Mouse (Mus musculus) forebrain, embryonic 13.5 days (tissue): ENCODE measurements at regions not wholly inside any gene's neighbourhood (a gene's known extent, or its start where the extent isn't known, plus 50 kb on each side); places are given as distances from the start of the nearest gene placed in this dataset.

Experiments used
- ATAC-seq: fragments of 200-750 bp; cut with Nextera tagmentation; 2 replicates; pipeline ENCODE4 v1.8.0; 2017
- H3K27ac ChIP-seq: fragments of 300-500 bp; sonication (generic); 2 replicates; pipeline ENCODE4 v1.5.1; 2015; ENCODE audit warnings: inconsistent platforms, mild to moderate bottlenecking, moderate library complexity
- H3K27me3 ChIP-seq: fragments of 300-500 bp; sonication (generic); 2 replicates; pipeline ENCODE4 v1.6.1; 2015; ENCODE audit warnings: mild to moderate bottlenecking, inconsistent platforms
- H3K36me3 ChIP-seq: fragments of 300-500 bp; sonication (generic); 2 replicates; pipeline ENCODE4 v1.6.1; 2015; ENCODE audit warnings: mild to moderate bottlenecking, inconsistent platforms; ENCODE audit not compliant: poor library complexity, severe bottlenecking
- H3K4me1 ChIP-seq: fragments of 300-500 bp; sonication (generic); 2 replicates; pipeline ENCODE4 v1.6.1; 2015; ENCODE audit warnings: inconsistent platforms
- H3K4me2 ChIP-seq: fragments of 300-500 bp; sonication (generic); 2 replicates; pipeline ENCODE4 v1.6.1; 2015; ENCODE audit warnings: inconsistent platforms, mild to moderate bottlenecking, moderate library complexity
- H3K4me3 ChIP-seq: fragments of 300-500 bp; sonication (generic); 2 replicates; pipeline ENCODE4 v1.5.1; 2015; ENCODE audit warnings: mild to moderate bottlenecking, inconsistent platforms
- H3K9ac ChIP-seq: fragments of 300-500 bp; sonication (generic); 2 replicates; pipeline ENCODE4 v1.6.1; 2015; ENCODE audit warnings: mild to moderate bottlenecking, inconsistent platforms
- H3K9me3 ChIP-seq: fragments of 300-500 bp; sonication (generic); replicated peaks from 2 replicates; pipeline ENCODE4 v1.6.1; 2016; ENCODE audit warnings: inconsistent platforms
- WGBS: fragments of 180-500 bp; shearing (Covaris S2); methylation state at CpG from one replicate; pipeline ENCODE4 v1.1.7; 2015; 5-methylcytosine and 5-hydroxymethylcytosine counted together

DNA sequence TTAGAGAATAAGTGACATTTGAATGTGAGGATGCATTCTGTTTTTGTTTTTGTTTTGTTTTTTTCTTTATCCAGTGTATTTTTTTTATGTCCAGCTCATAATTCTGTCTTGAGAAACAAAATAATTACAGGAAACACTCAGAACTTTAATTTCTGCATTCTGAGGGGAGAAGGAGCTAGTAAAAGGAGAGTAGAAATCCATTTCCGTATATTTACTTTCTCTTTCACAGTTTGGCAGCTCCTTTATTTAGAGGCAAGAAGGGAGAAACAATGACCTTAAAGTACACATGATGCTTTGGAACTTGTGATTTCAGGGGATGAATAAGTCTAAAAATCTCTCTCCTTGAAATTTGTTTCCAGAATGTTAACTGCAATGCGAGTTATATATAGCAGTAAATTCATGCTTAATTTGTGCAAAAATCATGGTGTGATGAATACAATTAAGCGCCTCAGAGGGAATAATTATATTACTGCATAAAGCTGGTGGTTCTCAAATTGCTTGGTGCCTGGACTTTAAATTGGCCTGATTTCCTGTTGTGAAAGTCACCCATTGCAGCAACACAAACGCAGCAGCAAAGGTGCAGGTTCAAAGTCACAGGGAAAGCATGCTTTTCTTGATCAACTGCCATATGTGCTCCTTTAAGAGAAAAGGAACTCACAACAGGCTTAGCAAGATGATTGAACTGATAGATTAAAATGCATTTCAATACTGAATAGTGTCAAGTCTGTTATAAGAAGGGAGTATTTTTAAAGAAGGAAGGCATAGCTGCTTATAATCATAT is 733.9 kb downstream of the Dach1 start:
- no peak overlapping the region for H3K4me3 ChIP-seq
- H3K9me3 ChIP-seq: no peaks in the 10 kb centered on the region
- no peak overlapping the region for H3K27ac ChIP-seq
- no peaks in the 10 kb centered on the region for H3K36me3 ChIP-seq
- 32% methylated on average over 4 of the region's 4 CpGs for WGBS
- H3K4me2 ChIP-seq: no peak overlapping the region
- ATAC-seq: no peak
- no peak overlapping the region for H3K9ac ChIP-seq
- H3K4me1 ChIP-seq: 0 out of 2 replicates have a peak, but pooled peaks cover 5% of the 10 kb centered on the region
- H3K27me3 ChIP-seq: no peaks in the 10 kb centered on the region

DNA sequence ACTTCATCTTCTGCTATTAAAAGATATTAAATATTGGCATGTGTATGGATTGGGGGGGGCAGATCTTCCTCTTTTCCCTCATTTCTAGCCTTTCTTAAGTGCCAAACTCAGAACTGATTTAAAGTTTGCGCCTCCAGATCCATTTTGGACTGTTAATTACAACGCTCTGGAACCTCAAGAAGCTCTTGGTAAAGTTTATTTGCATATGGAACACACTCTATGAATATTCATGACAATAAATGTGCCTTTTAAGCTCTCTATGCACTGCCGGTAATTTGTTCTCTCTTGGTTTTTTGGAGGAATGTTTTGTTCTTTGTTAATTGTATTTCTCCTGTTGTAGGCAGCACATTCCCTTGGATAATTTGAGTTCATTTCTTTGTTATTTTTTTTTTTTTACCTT is 738.3 kb downstream of the Dach1 start:
- WGBS: 61% methylated on average over 3 of the region's 3 CpGs
- no peaks in the 10 kb centered on the region for H3K36me3 ChIP-seq
- 0 out of 2 replicates have a peak, but pooled peaks cover 5% of the 10 kb centered on the region for H3K4me1 ChIP-seq
- no peaks in the 10 kb centered on the region for H3K9me3 ChIP-seq
- no peaks in the 10 kb centered on the region for H3K27me3 ChIP-seq
- no peak overlapping the region for H3K9ac ChIP-seq
- ATAC-seq: no peak
- no peak overlapping the region for H3K4me3 ChIP-seq
- no peak overlapping the region for H3K4me2 ChIP-seq
- no peak overlapping the region for H3K27ac ChIP-seq

DNA sequence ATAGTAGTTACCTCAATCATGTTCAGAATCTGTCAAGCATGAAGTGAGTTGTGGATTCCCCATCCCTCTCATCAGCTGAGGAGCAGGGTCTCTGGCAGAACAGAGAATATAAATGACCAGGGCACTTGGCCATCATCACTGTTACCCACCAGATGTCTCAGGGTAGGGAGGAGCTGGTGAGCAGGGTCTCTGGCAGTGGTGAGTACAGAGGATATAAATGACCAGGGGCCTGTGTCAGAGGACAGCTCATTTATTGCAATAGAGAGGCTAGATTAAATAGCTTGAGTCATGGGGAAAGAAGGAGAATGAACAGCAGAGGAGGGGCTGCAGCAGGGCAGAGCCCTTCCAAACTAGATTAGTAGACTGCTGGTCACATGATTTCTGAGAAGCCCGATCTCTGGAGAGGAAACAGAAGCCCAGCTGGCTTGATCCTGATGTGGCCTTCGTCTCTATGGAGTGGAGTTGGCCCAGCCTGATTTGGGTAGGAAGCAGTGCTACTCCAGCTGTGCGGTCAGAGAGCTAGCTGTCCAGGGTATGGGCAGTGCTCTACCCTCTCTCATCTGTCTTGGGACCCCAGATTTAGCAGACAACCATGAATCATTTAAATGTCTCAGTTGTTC is 766.3 kb downstream of the Dach1 start:
- Histone ChIP-seq H3K27me3 (no peaks in the 10 kb centered on the region), H3K9me3 (no peaks in the 10 kb centered on the region), H3K4me2 (no peak overlapping the region), H3K9ac (no peak overlapping the region), H3K4me1 (no peaks in the 10 kb centered on the region), H3K36me3 (no peaks in the 10 kb centered on the region), H3K27ac (no peak overlapping the region), H3K4me3 (no peak overlapping the region)
- 62% methylated on average over 3 of the region's 3 CpGs for WGBS
- no peak for ATAC-seq

DNA sequence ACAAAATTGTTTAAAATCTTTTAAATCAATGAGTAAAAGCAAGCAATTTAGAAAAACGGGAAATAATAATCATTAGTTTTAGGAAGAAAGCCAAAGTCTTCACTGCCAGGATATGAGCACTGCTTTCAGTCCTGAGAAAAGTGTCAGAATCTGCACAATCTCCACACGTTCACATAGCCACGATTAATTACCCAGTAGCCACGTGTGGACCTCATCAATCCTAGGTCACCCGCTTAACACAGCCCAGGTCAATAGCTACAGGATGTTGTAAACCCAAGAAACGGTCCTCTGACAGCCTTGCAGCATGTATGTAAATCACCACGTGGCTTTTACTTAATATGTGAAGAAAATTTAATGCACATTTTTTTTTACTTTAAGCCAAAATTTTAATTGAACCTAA is 773.2 kb downstream of the Dach1 start:
- peak; percentile 80 for ATAC-seq
- Histone ChIP-seq H3K27ac (no peak overlapping the region), H3K36me3 (no peaks in the 10 kb centered on the region), H3K4me2 (peak overlapping the region; percentile 34), H3K27me3 (no peaks in the 10 kb centered on the region), H3K4me1 (peaks cover 10% of the 10 kb centered on the region), H3K9ac (no peak overlapping the region), H3K4me3 (no peak overlapping the region), H3K9me3 (no peaks in the 10 kb centered on the region)
- 30% methylated on average over 7 of the region's 7 CpGs for WGBS

GRCm38 (mm10) chr14:97395750-97396377 is 773.7 kb downstream of the Dach1 start:
- WGBS: 20% methylated on average over 7 of the region's 7 CpGs

DNA sequence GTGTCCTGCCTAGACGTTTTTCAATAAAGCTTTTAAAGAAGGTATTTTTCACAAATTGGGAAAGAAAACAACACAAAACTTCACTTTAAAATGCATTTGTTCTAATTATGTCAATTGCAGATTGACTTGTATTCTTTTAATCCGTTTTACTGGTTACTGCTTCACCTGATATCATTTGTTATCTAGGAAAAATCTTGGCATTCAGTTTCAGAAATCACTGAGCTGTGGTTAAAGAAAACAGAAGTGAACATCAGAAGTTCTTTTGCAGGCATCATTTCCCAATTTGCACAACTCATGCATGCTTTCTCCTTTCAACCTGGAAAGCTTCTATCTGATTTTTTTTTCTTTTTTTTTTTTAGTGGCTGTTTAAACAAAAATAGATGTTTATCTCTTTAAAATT is 780.6 kb downstream of the Dach1 start:
- no peak overlapping the region for H3K9ac ChIP-seq
- WGBS: 56% methylated on average over 2 of the region's 2 CpGs
- H3K4me1 ChIP-seq: no peaks in the 10 kb centered on the region
- H3K9me3 ChIP-seq: no peaks in the 10 kb centered on the region
- ATAC-seq: no peak
- H3K27me3 ChIP-seq: no peaks in the 10 kb centered on the region
- no peak overlapping the region for H3K4me3 ChIP-seq
- H3K4me2 ChIP-seq: no peak overlapping the region
- no peaks in the 10 kb centered on the region for H3K36me3 ChIP-seq
- H3K27ac ChIP-seq: no peak overlapping the region

More at GRCm38 (mm10) chr14:97395750-97396377, 773.7 kb downstream of the Dach1 start:
- Histone ChIP-seq H3K27me3 (no peaks in the 10 kb centered on the region), H3K9me3 (no peaks in the 10 kb centered on the region), H3K4me1 (peaks cover 10% of the 10 kb centered on the region), H3K4me2 (peak overlapping the region; percentile 34), H3K36me3 (no peaks in the 10 kb centered on the region), H3K27ac (no peak overlapping the region; the same call in 1 of the 2 replicates), H3K4me3 (no peak overlapping the region), H3K9ac (no peak overlapping the region)
- ATAC-seq: peak; percentile 96

- H3K4me3 ChIP-seq: no peak overlapping the region
- no peaks in the 10 kb centered on the region for H3K4me1 ChIP-seq
- H3K4me2 ChIP-seq: no peak overlapping the region
- no peaks in the 10 kb centered on the region for H3K9me3 ChIP-seq
- ATAC-seq: no peak
- H3K9ac ChIP-seq: no peak overlapping the region
- no peak overlapping the region for H3K27ac ChIP-seq
- H3K27me3 ChIP-seq: no peaks in the 10 kb centered on the region
- 82% methylated on average over 3 of the region's 3 CpGs for WGBS
- H3K36me3 ChIP-seq: no peaks in the 10 kb centered on the region
These were observed 789.4 kb downstream of the Dach1 start for GRCm38 (mm10) chr14:97380131-97380530.

DNA sequence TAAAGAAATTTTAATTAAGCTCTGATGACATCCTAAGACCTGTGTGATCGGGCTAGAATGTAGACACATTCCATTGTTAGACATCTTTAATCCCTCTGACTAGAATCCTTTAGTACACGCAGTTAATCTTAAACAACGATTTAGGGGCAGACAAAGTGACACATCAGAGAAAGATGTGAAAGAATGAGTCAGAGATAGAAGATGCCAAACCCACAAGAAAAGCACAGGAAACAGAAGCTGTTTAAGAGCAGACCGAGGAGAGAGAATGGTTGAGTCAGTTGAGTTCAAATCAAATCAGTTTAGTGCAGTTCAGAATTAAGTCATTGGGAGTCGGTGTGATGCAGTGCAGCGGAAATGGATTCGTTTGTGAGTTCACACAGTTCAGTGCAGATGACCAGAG is 812.6 kb downstream of the Dach1 start:
- no peak overlapping the region for H3K9ac ChIP-seq
- no peaks in the 10 kb centered on the region for H3K27me3 ChIP-seq
- H3K4me3 ChIP-seq: no peak overlapping the region
- no peaks in the 10 kb centered on the region for H3K36me3 ChIP-seq
- H3K4me2 ChIP-seq: no peak overlapping the region
- no peaks in the 10 kb centered on the region for H3K4me1 ChIP-seq
- 86% methylated on average over 7 of the region's 7 CpGs for WGBS
- no peak overlapping the region for H3K27ac ChIP-seq
- H3K9me3 ChIP-seq: no peaks in the 10 kb centered on the region
- no peak for ATAC-seq

- no peak overlapping the region for H3K9ac ChIP-seq
- 89% methylated on average over 2 of the region's 2 CpGs for WGBS
- no peak for ATAC-seq
- no peaks in the 10 kb centered on the region for H3K27me3 ChIP-seq
- H3K4me1 ChIP-seq: no peaks in the 10 kb centered on the region
- H3K4me3 ChIP-seq: no peak overlapping the region
- H3K9me3 ChIP-seq: no peaks in the 10 kb centered on the region
- H3K27ac ChIP-seq: no peak overlapping the region
- H3K4me2 ChIP-seq: no peak overlapping the region
- no peaks in the 10 kb centered on the region for H3K36me3 ChIP-seq
These were observed 821.6 kb downstream of the Dach1 start for GRCm38 (mm10) chr14:97347970-97348369.

- no peak overlapping the region for H3K4me2 ChIP-seq
- H3K9me3 ChIP-seq: no peaks in the 10 kb centered on the region
- 4% methylated on average over 2 of the region's 2 CpGs for WGBS
- peak; percentile 87 for ATAC-seq
- H3K36me3 ChIP-seq: no peaks in the 10 kb centered on the region
- H3K4me3 ChIP-seq: no peak overlapping the region
- no peak overlapping the region for H3K9ac ChIP-seq
- H3K27me3 ChIP-seq: no peaks in the 10 kb centered on the region
- H3K4me1 ChIP-seq: no peaks in the 10 kb centered on the region
- no peak overlapping the region for H3K27ac ChIP-seq
These were observed 812.5 kb upstream of the Klhl1 start for GRCm38 (mm10) chr14:97331388-97331787.

DNA sequence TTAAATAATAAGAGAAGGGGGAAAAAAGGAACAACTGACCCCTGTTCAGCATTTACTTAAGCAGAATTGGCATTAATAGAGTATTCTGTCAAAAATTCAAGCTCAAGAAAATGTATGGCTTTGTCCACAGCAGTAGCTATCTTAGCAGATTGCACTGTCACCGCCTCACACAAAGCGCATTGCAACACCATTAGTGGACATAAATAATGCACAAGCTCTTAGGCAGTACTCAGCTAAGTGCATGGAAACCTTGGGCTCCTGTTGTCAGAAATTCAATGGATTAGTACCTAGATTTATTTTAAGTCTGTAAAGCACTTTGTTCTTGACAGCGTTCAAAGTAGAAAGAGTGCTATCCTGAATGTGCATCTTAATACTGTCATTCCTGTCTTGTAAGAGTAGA is 811.1 kb upstream of the Klhl1 start:
- 72% methylated on average over 3 of the region's 3 CpGs for WGBS
- H3K27me3 ChIP-seq: no peaks in the 10 kb centered on the region
- no peak overlapping the region for H3K4me2 ChIP-seq

GRCm38 (mm10) chr14:97293109-97293508 is 774.2 kb upstream of the Klhl1 start:
- Histone ChIP-seq H3K9ac (no peak overlapping the region), H3K4me3 (no peak overlapping the region), H3K27ac (no peak overlapping the region), H3K4me1 (peaks cover 15% of the 10 kb centered on the region), H3K27me3 (no peaks in the 10 kb centered on the region), H3K36me3 (no peaks in the 10 kb centered on the region), H3K4me2 (no peak overlapping the region), H3K9me3 (no peaks in the 10 kb centered on the region)
- WGBS: 18% methylated on average over 4 of the region's 4 CpGs
- peak; percentile 41; the same call in 1 of the 2 replicates for ATAC-seq

More for the DNA sequence above, 811.1 kb upstream of the Klhl1 start:
- Histone ChIP-seq H3K9ac (no peak overlapping the region), H3K27ac (no peak overlapping the region), H3K4me3 (no peak overlapping the region), H3K9me3 (0 out of 2 replicates have a peak, but pooled peaks cover 2% of the 10 kb centered on the region), H3K4me1 (no peaks in the 10 kb centered on the region), H3K36me3 (no peaks in the 10 kb centered on the region)
- no peak for ATAC-seq
